Mouse (Mus musculus): ENCODE results near the gene Rprm. TPM values are rescaled to one million over a fixed set of nuclear protein-coding genes. Genes with fewer than 3 reads are reported as not detected.

Gene Rprm
- 9.0 and 11.2 TPM in 2 replicates for polyA plus RNA-seq (2012; rRNA removed)

GRCm38 (mm10) chr2:54085430-54086087 lies at the start of gene Rprm:
Gene Rprm (minus strand): TSS chr2:54085552.

Measured in colon, adult 2 months (tissue).